Mouse (Mus musculus): Measurements from ENCODE around the gene Psmd3. TPM values are rescaled to one million over a fixed set of nuclear protein-coding genes. Genes with fewer than 3 reads are reported as not detected.
A peak's percentile ranks its signal among the peaks of the same experiment; 100 is the strongest.
"Not testable (repeated sequence)": the region's sequence is repeated elsewhere in the genome, so short reads cannot be mapped to it uniquely, and the experiment has no call there.

Gene Psmd3
- 100 to 1,000 TPM; 114 to 118 TPM for total RNA-seq (2021)
- long read RNA-seq, experiment 1, transcript Psmd3-201 (12 exons, 2,148 nt), result major isoform, 139 of 157 reads
- long read RNA-seq, experiment 1, partial matches to known transcripts, result 11 of 157 reads
- long read RNA-seq, experiment 1, other reads (novel, unspliced or antisense), result 7 of 157 reads
- long read RNA-seq, experiment 2, transcript Psmd3-201 (12 exons, 2,148 nt), result major isoform, 311 of 371 reads
- long read RNA-seq, experiment 2, partial matches to known transcripts, result 51 of 371 reads
- long read RNA-seq, experiment 2, other reads (novel, unspliced or antisense), result 7 of 371 reads

DNA sequence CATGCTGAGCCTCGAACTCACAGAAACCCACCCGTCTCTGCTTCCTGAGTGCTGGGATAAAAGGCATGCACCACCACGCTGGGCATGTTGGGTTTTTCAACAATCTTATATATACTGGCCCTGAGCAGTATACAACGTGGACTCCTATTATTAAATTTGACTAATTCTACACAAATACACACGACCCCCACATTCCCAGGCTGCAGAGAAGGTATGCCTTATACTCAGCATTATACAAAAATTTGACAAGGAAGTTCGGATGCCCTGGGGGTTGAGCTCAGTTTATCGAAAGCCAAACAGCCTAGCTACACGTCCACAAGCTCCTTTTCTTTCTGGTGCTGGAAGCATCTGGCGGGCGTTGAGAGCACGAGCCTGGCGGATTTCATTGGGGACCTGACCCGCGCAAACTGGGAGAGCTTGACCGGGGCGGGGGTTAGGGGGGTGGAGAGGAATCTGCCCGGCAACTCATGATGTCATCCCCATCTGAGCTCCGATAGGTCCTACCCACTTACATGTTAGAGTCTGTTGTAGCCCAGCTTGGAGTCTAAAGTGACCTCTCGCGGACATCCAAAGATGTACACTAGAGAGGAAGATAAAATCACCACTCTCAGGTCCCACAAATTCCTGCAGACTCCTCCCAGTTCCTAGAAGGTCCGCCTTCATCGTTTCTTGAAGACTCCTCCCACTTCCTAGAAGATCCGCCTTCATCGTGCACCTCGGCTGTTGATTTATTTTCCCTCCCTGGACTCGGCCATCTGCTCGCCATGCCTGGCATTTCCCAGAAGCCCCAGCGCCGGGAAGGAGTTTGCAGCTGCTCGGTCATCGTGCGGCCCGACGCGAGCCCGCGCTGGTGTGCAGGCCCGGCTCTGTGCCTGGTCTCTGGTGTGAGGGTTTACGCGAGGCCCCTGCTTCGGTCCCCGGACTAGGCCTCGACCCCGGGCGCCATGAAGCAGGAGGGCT, at the start of gene Psmd3:
Gene Psmd3 (plus strand): TSS at position 769 of the 960 bp plus-strand sequence.
- DNase-seq (ENCODE audit: low spot score in 2 of 2), result peak; percentile 95 to 97

DNA sequence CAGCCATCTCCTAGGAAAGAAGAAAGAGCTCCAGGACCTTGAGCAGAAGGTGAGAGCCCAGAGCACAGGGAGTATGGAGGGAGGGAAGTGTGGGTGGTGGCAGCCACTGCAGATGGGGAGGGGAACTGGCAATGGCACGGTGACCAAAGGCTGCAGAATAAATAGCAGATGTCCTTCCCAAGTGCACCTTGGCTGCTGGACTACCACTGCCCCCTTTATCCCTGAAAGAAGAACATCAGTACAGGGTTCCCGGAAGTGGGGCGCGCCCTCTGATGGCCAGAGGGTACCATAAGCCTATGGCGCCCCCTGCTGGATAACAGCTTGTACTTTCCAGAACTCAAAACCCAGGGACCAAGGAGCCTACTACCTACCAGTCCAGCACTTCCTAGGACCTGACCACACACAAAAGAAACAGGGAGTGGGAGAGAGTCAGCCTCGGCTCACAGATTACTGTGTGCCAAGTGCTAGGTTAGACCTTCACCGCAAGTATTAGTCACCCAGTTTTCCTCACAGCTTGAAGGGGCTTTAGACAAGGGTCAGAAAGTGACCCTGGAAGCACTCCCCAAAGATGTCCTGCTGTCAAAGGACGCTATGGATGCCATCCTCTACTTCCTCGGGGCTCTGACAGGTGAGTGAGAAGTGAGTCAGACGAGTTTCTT, 46.9 kb upstream of the Psmd3 start:
- peak in 1 of 2 experiments; percentile 24 for DNase-seq (ENCODE audit: low spot score in 2 of 2)

DNA sequence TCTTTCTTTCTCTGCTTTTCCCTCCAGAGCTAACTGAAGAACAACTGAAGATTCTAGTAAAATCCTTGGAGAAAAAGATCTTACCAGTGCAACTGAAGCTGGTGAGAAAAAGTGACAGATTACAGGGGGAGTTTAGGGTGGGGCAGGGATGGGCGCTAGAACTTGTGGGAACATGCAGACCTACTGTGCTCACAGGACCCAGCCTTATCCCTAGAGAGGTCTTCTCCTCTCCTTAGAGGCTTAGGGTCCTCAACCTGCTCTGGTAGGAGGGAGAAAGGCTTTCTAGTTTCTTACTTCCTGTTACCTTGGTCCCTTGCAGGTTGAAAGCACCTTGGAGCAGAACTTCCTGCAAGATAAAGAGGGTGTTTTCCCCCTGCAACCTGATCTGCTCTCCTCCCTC, 44.9 kb upstream of the Psmd3 start:
- no peak for DNase-seq (ENCODE audit: low spot score in 2 of 2)

DNA sequence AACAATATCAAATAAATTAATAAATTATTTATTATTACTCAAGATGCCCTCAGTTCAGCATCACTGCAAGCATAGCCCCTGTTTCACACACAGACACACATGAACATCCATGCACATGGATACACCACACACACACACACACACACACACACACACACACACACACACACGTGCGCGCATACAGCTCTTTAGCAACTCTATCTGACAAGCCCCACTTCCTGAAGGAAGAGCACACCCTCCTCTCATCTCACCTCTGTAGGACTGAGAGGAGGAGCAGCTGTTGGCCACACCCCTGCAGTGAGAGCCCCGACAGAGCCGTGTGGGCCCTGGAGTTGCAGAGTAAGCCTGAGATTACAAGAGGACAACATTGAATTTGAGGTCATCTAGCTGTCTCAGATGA, 42.3 kb upstream of the Psmd3 start:
- no peak for DNase-seq (ENCODE audit: low spot score in 2 of 2)

DNA sequence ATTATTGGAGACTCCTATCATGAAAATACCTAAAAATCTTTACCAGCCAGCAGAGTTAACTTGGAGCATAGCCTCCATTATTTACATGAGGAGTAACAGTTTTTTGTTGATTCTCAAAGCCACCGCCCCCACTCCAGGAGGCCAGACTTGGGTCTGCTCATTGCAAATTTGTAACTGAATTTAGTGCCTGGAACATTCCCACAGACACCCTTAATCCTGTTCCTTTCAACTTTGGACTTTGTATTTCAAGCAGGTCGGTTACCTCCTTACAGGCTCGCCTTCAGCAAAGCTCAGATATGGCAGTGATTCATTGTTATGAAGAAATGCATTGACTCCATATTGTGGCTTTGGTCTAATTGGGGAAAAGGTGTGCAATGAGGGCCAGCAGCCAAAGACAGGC, 37.6 kb upstream of the Psmd3 start:
- no peak for DNase-seq (ENCODE audit: low spot score in 2 of 2)

DNA sequence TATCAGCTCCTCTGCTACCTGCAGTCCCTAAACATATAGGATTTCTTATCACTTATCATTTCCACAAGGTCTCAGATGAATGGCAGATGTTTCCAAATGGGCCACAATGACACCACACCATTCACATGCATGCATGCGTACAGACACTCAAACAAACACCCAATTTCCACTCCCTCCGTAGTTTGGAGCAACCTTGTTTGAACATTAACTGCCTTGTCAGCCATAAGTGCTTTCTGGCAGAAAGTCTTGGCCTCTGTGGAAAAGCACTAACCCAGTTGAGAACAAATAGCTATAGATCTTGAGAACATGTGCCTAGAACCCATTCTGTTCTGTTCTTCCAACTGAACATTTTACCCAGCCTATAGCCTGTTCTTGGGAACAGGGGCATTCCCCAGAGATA, 36.4 kb upstream of the Psmd3 start:
- DNase-seq (ENCODE audit: low spot score in 2 of 2), result no peak

DNA sequence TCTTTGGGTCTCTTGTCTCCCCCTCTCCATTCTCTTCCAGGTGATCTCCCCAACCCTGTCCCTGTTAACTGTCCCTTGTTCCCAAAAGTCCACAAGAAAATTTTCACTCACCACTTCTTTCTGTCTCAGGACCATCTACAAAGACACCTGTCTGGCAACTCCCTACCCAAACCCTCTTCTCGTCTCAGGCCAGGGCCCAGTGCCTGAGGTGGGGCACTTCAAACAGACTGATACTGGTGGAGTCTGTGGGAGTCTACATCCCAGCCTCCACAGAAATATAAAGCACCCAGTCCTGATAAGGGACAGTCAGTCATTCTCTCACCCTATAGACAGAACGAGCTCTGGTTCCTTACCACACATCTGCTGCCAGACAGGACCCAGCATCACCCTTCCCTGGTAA, 35.9 kb upstream of the Psmd3 start, which contains the start of gene Gsdma2:
Gene Gsdma2 (plus strand): TSS at position 301 of the 400 bp plus-strand sequence.
- no peak for DNase-seq (ENCODE audit: low spot score in 2 of 2)

DNA sequence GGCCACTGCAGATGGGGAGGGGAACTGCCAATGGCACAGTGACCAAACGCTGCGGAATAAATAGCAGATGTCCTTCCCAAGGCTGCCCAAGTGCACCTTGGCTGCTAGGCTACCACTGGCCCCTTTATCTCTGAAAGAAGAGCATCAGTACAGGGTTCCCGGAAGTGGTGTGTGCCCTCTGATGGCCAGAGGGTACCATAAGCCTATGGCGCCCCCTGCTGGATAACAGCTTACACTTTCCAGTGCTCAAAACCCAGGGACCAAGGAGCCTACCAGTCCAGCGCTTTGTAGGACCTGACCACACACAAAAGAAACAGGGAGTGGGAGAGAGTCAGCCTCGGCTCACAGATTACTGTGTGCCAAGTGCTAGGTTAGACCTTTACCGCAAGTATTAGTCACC, 27.3 kb upstream of the Psmd3 start:
- DNase-seq (ENCODE audit: low spot score in 2 of 2), result peak; percentile 46

DNA sequence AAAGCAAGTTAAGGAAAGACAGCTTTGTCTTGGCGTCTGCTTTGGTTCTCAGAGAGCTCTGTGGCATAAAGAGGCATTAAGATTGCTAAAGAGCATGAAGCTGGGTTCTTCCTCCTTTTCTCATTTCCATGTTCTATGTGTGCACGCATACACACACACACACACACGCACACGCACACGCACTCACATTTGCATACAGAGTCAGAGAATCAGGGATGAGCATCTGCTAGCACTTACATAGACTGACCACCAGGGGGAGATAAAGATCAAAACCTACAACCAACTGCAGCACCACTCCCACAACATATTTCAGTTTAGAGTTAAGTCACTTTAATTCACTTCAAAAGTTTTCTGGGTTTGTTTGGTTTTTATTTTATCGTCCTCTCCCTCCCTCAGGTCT, 21.8 kb upstream of the Psmd3 start:
- peak in 1 of 2 experiments; percentile 23 for DNase-seq (ENCODE audit: low spot score in 2 of 2)

DNA sequence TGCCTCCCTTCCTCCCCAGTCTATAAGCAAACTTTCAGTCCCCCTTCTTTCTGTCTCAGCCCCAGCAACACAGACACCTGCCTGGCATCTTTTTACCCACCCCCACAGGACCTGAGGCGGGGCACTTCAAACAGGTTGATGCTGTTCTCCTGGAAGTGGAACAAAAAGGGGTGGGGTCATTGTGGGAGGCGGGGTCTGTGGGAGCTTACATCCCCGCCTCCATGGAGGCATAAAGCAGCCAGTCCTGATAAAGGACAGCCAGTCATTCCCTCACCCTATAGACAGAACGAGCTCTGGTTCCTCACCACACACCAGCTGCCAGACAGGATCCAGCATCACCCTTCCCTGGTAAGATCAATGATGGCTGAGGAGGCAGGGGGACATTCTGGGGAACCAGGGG, 18.3 kb upstream of the Psmd3 start, which contains the start of gene Gsdma:
Gene Gsdma (plus strand): TSS at position 261 of the 400 bp plus-strand sequence.
- DNase-seq (ENCODE audit: low spot score in 2 of 2), result no peak

DNA sequence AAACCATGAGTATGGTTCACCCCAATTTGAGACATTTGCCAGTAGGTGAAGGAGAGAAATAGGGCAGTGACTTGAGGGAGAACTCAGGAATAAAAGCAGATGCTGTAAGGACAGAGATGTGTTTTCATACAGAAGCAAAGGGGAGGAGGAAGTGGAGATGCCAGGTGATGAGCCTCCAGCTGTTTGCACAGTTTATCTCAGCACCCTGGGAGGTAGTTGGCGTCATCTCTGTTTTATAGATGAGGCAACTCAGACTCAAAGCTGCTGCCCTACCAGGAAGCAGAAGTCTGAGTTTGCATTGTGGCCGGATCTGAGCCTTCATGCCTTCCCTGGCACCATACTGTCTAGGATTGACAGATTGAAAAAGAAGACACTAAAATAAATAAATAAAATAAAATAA, 13.4 kb upstream of the Psmd3 start:
- DNase-seq (ENCODE audit: low spot score in 2 of 2), result no peak

DNA sequence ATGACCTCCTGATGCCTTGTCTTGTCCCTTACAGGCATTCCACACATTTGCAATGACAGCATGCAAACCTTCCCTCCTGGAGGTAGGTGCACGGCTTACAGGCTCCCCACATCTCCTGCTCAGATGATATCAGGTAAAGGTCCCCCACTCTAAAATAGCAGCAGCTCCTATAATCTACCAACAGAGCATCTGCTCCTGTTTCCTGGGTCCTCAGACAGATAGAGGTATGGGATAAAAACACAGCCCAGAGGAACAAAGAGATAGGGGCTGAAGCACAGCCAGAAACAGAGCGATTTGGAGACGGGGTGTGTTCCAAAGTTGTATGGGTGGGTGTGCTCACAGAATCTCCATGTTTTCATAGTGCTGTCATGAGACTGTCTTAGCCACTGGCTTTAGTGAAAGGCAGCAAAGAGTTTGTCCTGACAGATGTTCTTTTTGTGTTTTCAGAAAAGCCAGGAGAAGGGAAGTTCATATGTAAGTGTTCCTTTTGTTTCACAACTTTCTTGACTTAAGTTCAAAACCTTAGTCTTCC, 11.0 kb upstream of the Psmd3 start:
- no peak for DNase-seq (ENCODE audit: low spot score in 2 of 2)

DNA sequence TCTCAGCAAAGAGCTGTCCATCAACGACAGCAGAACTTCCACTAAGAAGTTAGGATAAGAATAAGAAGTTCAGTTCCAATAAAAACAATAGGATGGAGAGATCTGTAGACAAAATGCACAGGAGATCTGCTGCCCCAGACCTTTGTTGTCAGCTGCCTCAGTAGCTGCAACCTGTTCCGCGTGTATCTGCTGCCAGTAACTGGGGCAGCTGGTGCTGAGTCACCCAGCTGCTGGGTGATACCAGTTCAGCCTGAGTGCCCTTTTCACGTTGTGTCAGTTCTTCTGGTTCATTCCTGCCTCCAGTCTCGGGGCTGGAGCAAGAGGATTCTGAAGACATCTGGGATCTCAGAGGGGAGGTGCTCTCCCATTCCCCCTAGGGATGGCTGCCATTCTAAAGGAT, 10.5 kb upstream of the Psmd3 start:
- peak in 1 of 2 experiments; percentile 20 for DNase-seq (ENCODE audit: low spot score in 2 of 2)

DNA sequence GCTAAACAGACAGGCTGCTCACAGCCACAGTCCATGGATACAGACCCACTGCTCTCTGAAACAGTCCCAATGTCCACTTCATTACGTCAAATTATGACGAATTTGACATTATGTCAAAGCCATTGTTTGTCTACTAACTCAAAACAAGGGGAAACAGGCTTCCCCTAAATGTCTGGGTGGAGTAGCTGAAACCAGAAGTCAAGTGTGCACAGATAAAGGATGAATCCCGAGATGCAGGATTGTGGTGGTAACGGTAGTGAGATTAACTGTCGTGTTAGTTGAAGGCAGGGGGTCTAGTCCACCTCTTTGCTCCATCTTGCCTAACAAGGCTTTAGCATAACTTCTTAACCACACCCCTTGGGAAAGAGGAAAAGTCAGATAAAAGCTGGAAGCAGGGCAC, 9.9 kb upstream of the Psmd3 start:
- no peak for DNase-seq (ENCODE audit: low spot score in 2 of 2)

DNA sequence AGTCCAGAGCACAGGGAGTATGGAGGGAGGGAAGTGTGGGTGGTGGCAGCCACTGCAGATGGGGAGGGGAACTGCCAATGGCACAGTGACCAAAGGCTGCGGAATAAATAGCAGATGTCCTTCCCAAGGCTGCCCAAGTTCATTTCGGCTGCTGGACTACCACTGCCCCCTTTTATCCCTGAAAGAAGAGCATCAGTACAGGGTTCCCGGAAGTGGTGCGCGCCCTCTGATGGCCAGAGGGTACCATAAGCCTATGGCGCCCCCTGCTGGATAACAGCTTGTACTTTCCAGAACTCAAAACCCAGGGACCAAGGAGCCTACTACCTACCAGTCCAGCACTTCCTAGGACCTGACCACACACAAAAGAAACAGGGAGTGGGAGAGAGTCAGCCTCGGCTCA, 9.2 kb upstream of the Psmd3 start:
- DNase-seq (ENCODE audit: low spot score in 2 of 2), result peak; percentile 31 to 54

DNA sequence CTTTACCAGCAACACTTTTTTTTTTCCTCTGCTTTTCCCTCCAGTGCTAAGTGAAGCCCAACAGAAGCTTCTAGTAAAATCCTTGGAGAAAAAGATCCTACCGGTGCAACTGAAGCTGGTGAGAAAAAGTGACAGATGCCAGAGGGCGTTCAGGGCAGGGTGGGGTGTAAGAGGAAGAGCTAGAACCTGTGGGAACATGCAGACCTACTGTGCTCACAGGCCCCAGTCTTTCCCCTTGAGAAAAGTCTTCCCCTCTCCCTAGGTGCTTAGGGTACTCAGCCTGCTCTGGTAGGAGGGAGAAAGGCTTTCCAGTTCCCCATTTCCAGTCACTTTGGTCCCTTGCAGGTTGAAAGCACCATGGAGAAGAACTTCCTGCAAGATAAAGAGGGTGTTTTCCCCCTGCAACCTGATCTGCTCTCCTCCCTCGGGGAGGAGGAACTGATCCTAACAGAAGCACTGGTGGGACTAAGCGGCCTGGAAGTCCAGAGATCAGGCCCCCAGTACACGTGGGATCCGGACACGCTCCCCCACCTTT, 6.5 kb upstream of the Psmd3 start:
- DNase-seq (ENCODE audit: low spot score in 2 of 2), result no peak

DNA sequence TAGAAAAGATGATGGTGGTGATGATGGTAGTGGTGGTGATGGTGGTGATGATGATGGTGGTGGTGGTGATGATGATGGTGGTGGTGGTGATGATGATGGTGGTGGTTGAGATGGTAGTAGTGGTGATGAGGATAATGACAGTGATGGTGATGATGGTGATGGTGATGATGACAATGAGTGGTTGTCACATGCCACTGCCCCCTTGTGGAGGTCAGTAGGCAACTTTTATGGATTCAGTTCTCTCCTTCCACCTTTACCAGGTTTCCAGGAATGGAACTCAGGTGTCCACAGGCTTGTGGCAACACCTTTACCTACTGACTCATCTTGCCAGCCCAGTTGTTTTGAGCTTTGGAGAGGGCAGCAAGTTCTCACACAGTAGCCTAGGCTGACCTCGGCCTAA, 2.3 kb upstream of the Psmd3 start:
- DNase-seq (ENCODE audit: low spot score in 2 of 2), result no peak

DNA sequence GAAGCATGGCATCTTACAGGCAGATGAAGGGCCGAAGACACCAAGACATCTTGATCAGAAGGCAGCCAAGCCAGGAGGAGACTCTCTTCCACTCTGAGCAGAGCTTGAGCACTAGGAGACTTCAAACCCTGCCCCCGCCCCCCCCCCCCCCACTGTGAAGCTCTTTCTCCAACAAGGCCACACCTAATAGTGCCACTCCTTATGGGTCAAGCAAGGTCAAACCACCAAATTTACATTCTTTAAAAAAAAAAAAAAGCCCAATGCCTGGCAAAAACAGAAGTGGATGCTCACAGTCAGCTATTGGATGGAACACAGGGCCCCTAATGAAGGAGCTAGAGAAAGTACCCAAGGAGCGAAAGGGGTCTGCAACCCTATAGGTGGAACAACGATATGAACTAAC, 1.8 kb upstream of the Psmd3 start:
- not testable (repeated sequence) for DNase-seq (ENCODE audit: low spot score in 2 of 2)

DNA sequence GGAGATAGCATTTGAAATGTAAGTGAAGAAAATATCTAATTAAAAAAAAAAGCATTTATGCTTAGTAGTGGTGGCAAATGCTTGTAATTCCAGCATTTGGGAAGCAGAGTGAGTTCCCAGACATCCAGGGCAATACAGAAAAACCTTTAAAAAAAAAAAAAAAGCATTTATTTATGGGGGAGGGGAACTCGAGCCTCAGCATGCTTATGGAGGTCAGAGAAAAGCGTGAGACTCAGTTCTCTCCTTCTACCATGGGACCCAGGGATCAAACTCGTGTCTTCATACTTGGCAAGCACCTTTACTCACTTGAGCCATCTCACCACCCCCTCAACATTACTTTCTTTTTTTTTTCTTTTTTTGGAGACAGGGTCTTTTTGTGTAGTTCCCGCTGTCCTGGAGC, 1.2 kb upstream of the Psmd3 start:
- no peak for DNase-seq (ENCODE audit: low spot score in 2 of 2)

DNA sequence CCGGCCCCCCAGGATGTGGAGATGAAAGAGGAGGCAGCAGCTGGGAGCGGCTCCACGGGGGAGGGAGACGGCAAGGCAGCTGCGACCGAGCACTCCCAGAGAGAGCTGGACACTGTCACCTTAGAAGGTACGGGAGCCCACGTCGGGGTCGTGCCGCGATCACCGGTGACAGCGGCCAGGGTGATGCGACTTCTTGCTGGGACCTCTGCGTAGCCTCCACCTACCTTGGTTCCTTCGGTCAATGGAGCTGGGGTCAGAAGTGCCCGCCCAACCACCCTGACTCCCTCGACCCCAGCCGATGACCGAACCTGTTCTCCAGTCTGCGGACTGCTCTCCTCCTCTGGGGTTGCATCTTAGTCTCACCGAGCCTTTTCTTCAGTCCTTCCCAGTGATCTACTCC, 457 bp downstream of the Psmd3 start:
- DNase-seq (ENCODE audit: low spot score in 2 of 2), result no peak

DNA sequence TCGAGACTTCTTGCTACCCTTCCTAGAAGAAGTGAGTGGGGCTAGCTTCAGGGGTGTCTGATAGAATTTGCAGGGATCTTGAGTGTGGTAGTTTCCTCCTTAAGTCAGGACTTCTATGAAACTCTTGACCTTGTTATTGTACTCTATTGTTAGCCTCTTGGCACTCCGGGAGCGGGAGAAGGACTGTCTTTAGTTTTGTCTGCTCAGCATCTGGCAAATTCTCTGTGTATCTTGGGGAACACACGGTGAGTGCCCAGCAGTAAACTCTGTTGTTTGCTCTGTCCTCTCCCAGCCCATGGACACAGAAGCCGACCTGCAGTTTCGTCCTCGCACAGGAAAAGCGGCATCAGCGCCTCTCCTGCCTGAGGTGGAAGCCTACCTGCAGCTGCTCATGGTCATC, 3.3 kb downstream of the Psmd3 start:
- no peak for DNase-seq (ENCODE audit: low spot score in 2 of 2)
